Mouse (Mus musculus) thymus, postnatal 14 days (tissue): ENCODE measurements around the gene Dock1.
A peak's percentile ranks its signal among the peaks of the same experiment; 100 is the strongest.

Source experiments
- DNase-seq: peaks from one replicate; pipeline ENCODE4 v3.0.0; 2021

Gene Dock1

DNA sequence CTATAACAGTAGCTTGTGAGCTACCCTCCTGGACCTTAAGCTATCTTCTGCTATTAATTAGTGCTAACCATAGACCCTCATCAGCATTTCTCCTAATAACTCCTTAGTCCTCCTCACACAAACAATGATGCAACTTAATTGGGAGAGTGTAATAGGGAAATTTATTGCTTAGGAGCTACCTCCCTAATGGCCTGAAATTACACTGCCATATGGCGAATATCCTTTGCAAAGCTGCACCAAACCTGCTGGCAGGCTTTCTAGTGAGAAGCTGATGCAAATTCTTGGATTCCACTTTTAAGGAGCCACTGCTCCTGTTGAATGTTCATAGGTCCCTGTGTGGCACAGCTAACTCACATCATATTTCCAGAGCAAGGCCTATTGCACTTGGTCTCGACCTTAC, 320.5 kb downstream of the Dock1 start:
- DNase-seq, result no peak

DNA sequence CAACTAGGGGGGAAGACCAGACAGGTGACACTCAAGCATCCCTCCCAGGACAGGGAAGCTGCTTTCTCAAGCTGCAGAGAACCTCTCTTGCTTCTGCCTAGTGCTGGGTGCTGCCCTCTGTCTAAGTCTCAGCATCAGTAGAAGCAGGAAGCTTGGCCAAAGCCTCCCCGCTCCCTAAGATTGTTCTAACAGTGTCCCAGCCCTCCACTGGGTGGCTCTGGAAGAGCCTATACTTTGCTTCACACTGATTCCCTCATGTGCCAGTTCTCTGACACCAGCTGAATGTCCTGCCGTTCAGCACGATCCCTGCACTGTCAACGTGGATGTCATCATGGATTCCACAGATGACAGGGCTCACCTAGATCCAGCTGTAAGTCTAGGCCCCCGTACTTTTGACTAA, 324.5 kb downstream of the Dock1 start:
- no peak for DNase-seq

DNA sequence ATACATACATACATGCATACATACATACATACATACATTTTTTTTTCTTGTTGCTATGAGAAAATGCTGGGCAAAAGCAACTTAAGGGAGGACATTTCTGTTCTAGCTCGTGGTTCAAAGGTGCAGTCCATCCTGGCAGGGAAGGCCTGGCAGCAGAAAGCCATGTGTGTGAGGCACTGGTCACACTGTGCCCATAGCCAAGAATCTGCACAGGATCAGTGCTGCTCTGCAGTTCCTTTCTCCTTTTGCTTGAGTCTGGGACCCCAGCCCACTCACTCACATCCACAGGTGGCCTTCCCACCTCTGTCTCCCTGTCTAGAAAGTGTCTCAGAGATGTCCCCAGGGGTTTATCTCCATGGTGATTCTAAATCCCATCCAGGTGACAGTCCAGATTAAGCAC, 331.8 kb downstream of the Dock1 start:
- DNase-seq, result no peak

DNA sequence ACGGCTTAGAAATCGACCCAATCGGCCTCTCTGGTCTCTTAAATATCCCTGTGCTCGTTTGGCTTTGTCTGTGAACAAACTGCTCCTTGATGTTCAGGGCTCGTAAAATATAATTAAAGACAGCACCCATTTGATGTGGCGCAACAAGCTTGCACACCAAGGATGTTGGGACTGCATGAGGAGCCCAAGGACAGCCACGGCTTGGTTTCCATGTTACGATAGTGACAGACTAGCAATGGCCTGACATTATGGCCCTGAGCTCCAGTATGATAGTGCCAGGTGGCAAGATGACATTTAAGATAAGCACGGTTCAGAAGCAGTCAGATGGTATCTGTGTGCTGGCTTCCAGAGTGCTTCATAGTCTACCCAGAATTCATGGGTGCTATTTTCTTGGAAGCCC, 332.4 kb downstream of the Dock1 start:
- DNase-seq, result no peak

DNA sequence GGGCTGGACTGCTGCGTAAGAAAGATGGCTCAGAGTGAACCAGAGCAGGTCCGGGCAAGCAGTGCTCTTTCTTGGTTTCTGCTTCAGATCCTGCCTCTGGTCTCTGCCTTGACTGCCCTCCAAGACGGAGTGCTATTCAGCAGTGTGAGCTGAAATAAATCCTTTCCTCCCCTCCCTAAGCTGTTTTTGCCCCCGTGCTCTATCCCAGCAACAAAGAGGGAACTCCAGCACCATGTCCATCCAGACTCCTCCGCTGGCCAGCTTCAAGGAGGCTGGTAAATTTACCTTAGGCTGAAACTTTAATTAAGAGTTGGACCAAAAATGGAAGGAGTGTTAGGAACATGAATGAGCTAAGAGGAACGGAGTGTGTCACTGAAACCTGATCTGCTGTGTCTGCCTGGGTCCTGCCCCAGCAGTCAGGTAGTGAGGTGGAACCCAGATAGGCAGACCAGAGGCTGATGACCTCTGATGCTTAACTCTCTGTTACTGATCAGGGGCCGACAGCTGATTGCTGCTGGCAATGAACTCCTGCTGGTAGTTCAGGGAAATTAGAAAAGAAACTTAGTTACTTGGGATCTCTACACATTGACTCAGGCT, 335.6 kb downstream of the Dock1 start:
- DNase-seq, result no peak

DNA sequence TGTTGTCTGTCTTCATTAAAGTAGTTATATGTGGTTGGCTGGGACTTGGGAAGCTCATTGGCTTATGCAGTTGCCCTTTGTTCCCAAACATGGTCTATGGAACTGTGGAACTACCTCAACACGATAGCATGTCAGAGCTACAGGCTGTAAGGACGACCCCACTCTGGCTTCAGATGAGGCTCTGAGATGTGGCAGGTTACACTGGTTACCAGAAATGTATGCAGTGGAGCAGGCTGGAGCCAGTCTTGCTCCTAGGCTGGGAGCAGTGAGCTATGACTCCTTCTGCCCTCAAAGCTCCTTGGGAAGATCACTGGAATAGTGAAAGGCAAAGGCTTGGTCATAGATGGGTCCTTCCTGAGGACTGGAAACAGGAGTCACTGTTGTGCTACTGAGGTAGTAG, 337.6 kb downstream of the Dock1 start:
- DNase-seq, result no peak

DNA sequence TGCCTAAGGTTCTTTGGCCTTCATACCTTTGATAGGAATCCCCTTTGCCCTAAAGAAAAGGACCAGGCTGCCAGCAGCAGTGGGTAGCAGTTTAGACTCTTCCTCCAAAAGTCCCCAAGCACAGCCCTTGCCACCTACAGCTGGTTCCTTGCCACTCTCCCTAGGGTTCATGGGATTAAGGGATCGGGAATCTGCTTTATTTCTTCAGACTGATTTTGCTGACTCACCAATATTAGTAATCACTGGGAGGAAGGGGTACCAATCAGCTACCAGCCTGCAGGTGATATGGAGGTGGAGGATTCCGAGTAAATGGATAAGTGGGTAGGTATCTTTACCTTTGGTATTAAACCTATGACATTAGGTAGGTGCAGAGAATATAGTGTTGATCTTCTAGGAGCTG, 340.5 kb downstream of the Dock1 start:
- DNase-seq, result no peak

DNA sequence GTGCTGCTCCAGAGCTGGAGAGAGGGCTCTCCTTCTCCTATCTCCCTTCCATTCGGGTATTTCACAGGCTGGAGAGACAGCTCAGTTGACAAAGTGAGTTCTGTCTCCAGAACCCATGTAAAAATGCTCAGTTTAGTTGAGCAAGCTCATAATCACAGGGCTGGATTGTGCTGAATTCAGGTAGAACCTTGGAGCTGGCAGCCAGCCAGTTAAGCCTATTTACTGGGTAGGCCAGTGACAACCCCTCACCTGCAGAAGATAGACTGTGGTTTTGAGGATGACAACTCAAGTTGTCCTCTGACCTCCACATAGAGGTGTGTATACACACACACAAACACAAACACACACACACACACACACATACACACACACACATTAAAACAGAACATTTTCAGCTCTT, 347.1 kb downstream of the Dock1 start:
- DNase-seq, result no peak

DNA sequence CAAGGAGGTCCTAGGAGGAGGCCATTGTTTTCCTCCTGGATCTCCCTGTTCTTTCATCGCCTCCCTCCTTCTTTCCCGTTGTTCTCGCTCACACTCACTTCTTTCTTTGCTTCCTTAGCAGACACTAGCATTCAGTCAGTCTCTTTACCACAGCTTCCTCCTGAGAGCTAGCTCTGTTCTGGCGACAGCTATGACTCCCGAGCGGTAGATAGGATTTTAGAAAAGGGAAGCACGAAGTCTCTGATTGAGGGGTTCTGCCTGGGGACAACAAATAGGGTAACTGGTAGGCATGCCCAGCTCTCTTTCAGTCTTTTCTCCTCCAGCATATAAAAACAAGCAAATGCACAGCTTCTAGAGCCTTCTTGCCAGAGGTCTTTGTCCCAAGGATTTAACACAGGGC, 350.3 kb downstream of the Dock1 start:
- DNase-seq, result no peak

DNA sequence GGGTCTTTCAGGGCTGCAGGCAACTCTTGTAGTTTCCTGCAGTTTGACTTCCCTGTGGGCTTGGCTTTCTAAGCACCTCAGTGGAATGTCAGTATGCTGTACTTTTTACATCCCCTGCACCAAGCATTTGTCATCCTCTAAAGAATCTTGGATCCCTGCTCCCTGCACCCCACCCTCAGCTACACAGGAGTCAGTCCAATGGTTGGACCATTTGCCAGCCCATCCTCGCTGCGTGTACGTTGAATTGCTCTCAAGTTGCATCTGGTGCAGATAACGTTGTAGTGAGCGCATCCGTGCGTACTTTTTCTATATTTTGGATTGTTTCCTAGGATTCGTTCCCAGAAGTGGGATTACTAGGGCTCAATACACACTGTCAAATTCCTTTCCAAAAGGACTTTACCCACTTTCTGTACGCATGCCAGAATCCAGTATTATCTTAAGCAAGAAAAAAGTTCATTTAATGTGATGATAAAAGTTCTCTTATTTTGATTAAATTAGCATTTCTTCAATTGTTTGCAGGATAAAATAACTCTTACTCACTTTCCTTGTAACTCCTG, 351.2 kb downstream of the Dock1 start:
- DNase-seq, result no peak

DNA sequence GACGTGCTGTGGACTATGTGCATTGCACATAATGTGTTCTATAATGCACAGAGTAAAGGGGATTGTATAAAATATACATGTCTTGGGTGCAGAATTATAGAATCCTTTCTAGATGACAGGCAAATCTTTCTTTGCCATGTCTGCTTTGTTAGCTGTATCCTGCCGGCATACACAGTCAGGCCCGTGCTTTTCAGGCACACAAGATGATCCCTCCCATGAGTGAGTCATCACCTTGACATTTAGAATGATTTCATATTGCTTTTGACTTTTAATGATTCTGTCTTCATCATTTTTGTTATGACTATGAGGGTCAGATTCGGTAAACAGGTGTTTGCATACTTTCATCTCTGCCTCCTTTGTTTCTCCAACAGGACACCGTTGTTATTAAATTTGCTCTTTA, 354.1 kb downstream of the Dock1 start:
- DNase-seq, result no peak

DNA sequence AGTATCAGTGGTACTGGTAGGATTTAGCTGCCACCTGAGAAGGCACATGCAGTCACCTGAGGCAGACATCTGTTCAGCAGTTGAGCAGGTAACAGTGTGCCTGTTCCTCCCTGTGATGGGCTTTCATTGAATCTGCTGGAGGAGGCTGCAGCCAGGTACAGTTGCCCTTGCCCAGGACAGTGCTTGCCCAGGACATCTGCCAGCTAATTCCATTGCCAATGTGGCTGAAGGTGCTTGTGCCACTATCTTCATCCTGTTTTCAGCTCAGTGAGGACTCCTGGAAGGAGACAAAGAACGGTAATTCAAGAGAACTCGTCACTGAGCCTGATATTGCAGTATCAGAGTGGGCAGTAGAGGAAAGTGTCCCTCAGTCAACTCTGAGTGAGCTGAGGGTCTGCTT, 358.3 kb downstream of the Dock1 start:
- no peak for DNase-seq

DNA sequence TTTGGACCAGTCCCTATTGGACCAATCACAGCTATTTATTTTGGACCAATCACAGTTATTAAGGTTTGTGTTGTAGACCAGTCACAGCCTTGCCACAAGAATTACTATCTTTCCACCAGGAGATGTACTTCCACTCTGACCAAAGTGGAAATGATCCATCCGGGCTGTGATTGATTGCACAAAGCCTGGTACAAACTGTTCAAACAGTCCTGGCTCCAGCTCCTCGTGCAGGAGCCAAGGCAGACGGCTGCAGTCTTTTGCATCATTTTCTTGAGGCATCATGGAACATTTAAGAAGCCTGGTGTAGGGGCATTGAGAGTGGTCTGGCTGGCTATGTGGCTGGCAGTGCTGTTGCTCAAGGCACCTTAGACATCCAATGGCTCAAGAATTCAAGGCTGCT, 358.7 kb downstream of the Dock1 start:
- no peak for DNase-seq

DNA sequence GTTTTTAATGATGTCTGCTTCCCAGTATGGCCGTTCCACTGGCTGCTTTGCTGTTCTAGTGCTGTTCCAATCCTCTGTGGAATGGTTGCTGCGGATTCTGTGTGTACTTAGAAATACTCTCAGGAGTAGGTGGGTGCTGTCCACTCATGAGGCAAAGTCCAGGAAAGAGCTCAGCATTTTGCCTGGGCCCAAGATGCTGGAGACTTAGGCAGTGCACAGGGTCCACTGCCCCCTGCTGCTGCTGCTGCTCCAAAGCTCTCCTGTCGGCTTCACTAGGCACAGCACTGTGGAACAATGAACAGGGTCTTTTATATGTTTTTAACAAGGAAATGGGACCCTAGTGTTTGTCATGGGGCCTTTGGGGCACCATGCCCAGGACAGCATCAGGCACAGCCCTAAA, 361.0 kb downstream of the Dock1 start:
- DNase-seq, result no peak

DNA sequence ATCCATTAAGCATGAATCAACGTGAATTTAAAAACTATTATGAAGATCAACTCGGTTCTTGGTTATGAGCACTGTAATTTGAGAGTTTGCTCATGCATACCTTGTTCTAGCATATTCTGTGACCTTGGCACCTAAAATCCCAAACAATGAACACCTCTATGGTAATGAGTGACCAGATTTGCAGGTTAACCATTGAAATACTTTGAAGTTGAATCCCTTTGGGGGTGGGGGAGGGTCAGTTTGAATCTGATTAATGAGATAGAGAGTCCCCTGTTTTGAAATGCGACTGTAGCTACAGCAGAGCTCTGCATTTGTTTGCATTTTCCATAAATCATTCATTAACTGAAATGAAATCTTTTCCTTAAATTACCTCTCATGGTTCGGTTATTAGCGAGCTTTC, 364.4 kb downstream of the Dock1 start:
- no peak for DNase-seq

DNA sequence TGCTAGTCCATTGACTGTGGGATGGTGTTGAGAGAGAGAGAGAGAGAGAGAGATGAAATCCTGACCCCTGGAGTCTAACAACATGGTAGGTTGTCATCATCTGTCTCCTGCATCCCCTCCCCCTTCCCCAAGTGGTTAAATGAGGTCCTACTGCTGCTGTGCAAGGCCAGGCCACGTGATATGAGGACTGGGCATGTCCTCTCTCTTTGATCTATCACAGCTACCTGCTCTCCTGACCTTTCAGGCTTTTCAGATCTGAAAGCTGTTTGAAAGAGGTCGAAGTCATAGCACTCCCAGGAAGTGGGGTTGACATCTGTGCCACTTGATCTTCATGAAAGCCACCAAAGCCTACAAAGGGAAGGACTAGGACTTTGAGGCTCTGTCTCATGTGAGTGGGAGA, 365.2 kb downstream of the Dock1 start:
- peak; percentile 3 for DNase-seq

DNA sequence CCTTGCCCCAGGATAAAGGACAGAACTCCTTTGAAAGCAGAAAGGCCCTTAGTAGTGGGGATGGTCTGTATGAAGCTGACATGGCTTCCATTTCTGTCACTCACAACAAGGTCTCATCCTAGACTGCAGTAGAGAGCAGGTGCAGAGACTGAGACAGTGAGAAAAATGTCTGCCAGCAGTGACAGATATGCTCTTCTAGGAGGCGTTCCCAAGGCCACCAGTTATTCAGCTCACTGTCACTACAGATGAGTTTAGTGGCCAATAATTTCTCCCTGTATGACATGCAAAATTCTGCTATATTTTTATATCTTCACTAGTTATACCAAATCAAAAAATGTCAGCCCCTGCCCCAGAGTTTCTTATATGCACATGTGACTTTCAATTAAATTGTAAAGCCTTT, 368.5 kb downstream of the Dock1 start:
- DNase-seq, result no peak

DNA sequence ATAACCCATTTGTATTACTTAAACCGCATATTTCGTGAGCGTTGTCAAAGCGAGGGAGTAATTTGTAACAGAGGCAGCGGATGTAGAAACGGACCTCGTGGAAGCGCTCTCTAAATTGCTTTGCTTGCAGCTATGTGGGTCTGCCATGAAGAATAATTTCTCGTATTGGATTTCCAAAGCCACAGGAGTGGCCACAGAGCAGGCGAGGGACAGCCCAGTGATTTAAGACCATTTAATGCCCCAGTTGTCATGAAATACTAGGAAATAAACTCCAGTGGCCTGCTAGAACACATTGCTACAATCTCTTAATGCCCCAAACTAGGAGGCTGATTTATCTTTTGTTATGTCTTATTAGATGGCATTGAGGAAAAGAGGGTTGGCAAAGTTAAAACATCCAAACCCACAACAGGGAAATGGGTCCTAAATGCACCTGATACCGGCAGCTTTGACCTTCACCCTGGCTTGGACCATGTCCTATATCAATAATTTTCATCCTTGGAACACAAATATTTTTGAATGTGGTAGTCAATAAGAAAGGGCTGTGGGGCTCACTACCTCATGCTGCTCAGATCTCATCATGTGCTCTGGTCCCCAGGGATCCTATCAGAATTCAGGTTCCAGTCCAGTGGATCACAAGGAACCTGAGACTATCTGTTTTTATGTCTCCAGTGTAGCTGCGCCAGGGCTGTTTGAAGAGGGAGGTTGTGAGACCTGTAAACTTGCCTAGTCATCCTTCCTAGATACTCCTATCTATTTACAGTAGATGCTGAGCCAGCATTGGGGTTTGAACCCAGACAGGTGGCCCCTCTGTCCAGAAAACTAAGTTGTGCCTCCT, 373.7 kb downstream of the Dock1 start:
- DNase-seq, result no peak

DNA sequence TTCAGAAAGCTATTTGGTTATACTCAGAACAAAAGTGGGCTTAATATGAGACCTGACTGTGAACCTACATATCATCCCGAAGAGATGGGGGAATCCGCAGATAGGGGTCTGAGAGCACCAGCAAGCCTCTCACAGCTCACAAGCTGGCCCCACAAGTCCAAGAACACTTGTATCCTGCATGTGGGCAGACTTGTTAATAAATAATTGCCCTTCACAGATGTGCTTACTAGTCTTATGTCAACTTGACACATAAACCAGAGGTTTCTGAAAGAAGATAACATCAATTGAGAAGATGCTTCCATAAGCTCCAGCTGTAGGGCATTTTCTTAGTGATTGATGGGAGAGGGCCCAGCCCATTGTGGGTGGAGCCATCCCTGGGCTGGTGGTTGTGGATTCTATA, 379.0 kb downstream of the Dock1 start:
- DNase-seq, result no peak

DNA sequence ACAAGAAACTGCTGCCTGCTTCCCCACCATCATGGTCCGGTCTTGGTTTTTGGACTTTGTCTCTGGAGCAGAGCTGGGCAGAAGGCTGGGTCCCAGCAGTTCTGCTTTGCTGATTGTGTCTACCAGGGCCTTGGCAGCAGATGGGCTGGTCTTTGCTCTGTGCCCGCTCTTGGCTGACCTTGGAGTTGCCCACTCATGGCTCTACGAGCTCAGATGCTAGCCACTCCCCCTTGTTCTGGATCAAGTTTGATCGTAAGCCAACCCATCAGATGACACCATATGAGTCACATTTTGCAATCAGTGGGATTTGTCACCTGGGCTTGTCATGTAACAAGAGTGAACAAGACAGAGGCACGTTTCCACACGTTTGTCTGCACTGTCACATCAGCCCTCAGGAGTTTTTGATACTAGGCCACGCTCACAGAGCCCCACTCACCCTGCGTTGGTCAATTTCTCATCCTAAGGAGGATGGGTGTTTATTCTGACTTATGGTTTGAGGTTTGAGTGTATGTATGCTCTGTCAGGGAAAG, 382.8 kb downstream of the Dock1 start:
- no peak for DNase-seq

DNA sequence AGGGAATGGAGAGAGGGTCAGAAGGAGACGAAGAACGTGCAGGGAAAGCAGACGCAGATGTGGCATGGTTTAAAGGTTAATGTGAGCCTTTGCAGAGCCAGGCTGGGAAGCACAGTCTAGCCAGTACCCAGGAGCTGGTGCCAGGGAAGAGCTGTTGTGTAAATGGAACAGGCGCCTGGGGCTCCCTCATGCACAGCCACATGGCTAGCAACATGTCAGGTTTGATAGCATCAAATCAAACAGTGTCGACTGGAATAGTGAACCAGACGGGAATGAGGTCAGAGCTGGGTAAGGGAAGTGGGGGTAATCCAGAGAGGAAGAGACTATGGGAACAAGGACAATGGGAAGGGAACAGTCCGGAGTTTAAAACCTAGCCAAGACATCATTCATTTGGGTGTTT, 384.2 kb downstream of the Dock1 start:
- no peak for DNase-seq

DNA sequence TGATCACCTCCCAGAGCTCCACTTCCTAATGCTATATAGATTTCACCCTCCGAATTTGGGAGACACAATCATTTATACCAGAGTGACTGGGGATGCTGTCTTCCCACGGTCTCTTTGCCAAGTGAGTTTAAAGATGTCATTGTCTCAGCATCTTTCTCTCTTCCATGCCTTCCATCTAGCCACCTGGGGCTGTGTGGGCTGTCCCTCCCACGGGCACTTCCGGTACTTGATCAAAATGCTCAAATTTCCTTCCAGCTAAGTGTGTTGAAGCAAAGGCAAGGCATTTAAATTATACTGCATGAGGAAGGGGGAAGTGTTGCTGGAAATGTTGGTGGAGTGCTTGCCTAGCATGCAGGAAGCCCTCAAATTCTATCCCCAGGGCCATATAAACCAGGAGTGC, 388.6 kb downstream of the Dock1 start:
- DNase-seq, result no peak

DNA sequence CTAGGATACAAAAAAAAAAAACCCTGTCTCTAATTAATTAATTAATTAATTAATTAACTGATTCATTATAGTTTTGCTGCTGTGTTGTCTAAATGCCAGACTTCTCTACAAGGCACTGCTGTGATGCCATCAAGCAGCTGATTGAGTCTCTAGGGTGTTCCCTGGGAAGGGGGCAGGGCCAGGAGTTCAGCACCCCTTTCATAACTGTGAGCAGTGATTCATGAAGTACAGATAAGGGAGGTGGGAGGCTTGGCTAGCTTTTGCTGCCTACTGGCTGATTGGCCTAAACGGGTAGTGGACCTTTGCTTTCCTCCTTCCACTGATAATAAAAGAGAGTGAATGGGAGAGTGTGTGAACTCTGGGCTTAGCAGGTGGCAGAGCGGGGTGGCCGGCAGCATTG, 389.1 kb downstream of the Dock1 start:
- DNase-seq, result no peak

DNA sequence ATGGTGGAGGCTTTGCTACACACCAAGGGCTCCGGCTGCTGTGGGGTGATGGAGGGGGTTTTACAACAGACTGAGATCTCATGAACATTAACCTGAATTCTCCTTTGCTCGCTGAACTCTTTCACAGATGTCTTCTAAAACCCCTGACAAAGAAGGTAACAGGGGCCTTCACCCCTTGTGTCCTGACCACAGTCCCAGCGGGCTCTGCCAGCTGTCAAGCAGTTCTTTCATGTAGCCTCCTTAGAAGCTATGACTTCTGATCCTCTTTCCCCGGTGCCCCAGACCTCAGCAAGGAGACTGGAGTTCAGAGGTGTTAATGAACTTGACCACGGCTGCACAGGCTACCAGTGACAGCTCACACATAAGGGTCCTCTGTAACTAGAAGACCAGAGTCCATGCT, 393.4 kb downstream of the Dock1 start:
- no peak for DNase-seq
